Mouse (Mus musculus): ENCODE measurements around the gene Msx3. TPM values are rescaled to one million over a fixed set of nuclear protein-coding genes. Genes with fewer than 3 reads are reported as not detected.

Msx3 gene
- polyA plus RNA-seq, 1 experiment from 2014 or later, result not detected

- Histone ChIP-seq H3K4me3 (replicated peaks; ENCODE audit: low read depth, low read length) (no peak overlapping the region), H3K27ac (no peak overlapping the region), H3K9ac (ENCODE audit: low read depth, low read length) (no peak overlapping the region), H3K9me3 (replicated peaks; ENCODE audit: low read length) (no peaks in the 10 kb centered on the region), H3K4me1 (replicated peaks; ENCODE audit: insufficient read depth, low read length) (no peaks in the 10 kb centered on the region), H3K36me3 (ENCODE audit: insufficient read depth, low read length) (peaks cover 48% of the 10 kb centered on the region), H3K4me2 (ENCODE audit: low read length) (no peak overlapping the region), H3K27me3 (ENCODE audit: insufficient read depth, low read length) (no peaks in the 10 kb centered on the region)
- 68% methylated on average over 12 of the region's 12 CpGs for WGBS
- ATAC-seq (replicated peaks; ENCODE audit: low FRiP score, low read depth) (no peak), DNase-seq (ENCODE audit: low spot score) (no peak)
- TF ChIP-seq CTCF (IDR thresholded peaks at IDR 0.05; ENCODE audit: low read depth), result no peak
Observed at GRCm38 (mm10) chr7:140001086-140001740, 47.7 kb downstream of the Msx3 start.

GRCm38 (mm10) chr7:139998691-139999350 lies 50.1 kb downstream of the Msx3 start:
- 95% methylated on average over 13 of the region's 13 CpGs for WGBS

More at GRCm38 (mm10) chr7:139998691-139999350, 50.1 kb downstream of the Msx3 start:
- ATAC-seq (replicated peaks; ENCODE audit: low FRiP score, low read depth) (no peak), DNase-seq (ENCODE audit: low spot score) (no peak)
- Histone ChIP-seq H3K27me3 (ENCODE audit: insufficient read depth, low read length) (no peaks in the 10 kb centered on the region), H3K9ac (ENCODE audit: low read depth, low read length) (no peak overlapping the region), H3K4me1 (replicated peaks; ENCODE audit: insufficient read depth, low read length) (no peaks in the 10 kb centered on the region), H3K9me3 (replicated peaks; ENCODE audit: low read length) (no peaks in the 10 kb centered on the region), H3K36me3 (ENCODE audit: insufficient read depth, low read length) (peaks cover 34% of the 10 kb centered on the region), H3K27ac (no peak overlapping the region), H3K4me2 (ENCODE audit: low read length) (no peak overlapping the region), H3K4me3 (replicated peaks; ENCODE audit: low read depth, low read length) (no peak overlapping the region)
- TF ChIP-seq CTCF (IDR thresholded peaks at IDR 0.05; ENCODE audit: low read depth), result no peak

Other genes starting within 250 kb of the Msx3 start
- 0.50 and 1.3 TPM in 2 replicates for gene Adgra1, start 214.9 kb downstream of the Msx3 start, polyA plus RNA-seq (2015; fragmentation: Nextera tagmentation; extraction: Ambion mirVana)
- 0.09 and 0.18 TPM in 2 replicates for gene Kndc1, start 154.4 kb downstream of the Msx3 start, polyA plus RNA-seq (2015; fragmentation: Nextera tagmentation; extraction: Ambion mirVana)
- not detected in 2 replicates for gene Utf1, start 105.3 kb downstream of the Msx3 start, polyA plus RNA-seq (2015; fragmentation: Nextera tagmentation; extraction: Ambion mirVana)
- gene 6430531B16Rik, start 70.3 kb downstream of the Msx3 start, polyA plus RNA-seq (2015; fragmentation: Nextera tagmentation; extraction: Ambion mirVana), result 0.28 and 0.36 TPM in 2 replicates
- 0.41 and 0.46 TPM in 2 replicates for gene Adam8, start 56.5 kb downstream of the Msx3 start, polyA plus RNA-seq (2015; fragmentation: Nextera tagmentation; extraction: Ambion mirVana)
- gene Zfp511, start 12.7 kb downstream of the Msx3 start, polyA plus RNA-seq (2015; fragmentation: Nextera tagmentation; extraction: Ambion mirVana), result 35.0 TPM in 2 replicates
- gene Tubgcp2, start 12.4 kb downstream of the Msx3 start, polyA plus RNA-seq (2015; fragmentation: Nextera tagmentation; extraction: Ambion mirVana), result 34.4 and 39.5 TPM in 2 replicates
- 0.89 and 1.1 TPM in 2 replicates for gene Caly, start 33.5 kb upstream of the Msx3 start, polyA plus RNA-seq (2015; fragmentation: Nextera tagmentation; extraction: Ambion mirVana)
- 3.9 and 6.2 TPM in 2 replicates for gene Prap1, start 44.3 kb upstream of the Msx3 start, polyA plus RNA-seq (2015; fragmentation: Nextera tagmentation; extraction: Ambion mirVana)
- 86.8 and 88.4 TPM in 2 replicates for gene Fuom, start 53.4 kb upstream of the Msx3 start, polyA plus RNA-seq (2015; fragmentation: Nextera tagmentation; extraction: Ambion mirVana)
- 21.0 and 22.9 TPM in 2 replicates for gene Paox, start 66.7 kb upstream of the Msx3 start, polyA plus RNA-seq (2015; fragmentation: Nextera tagmentation; extraction: Ambion mirVana)
- gene Echs1, start 67.4 kb upstream of the Msx3 start, polyA plus RNA-seq (2015; fragmentation: Nextera tagmentation; extraction: Ambion mirVana), result 236 and 241 TPM in 2 replicates
- gene Mtg1, start 88.5 kb upstream of the Msx3 start, polyA plus RNA-seq (2015; fragmentation: Nextera tagmentation; extraction: Ambion mirVana), result 29.9 and 30.4 TPM in 2 replicates
- gene Sprn, start 105.8 kb upstream of the Msx3 start, polyA plus RNA-seq (2015; fragmentation: Nextera tagmentation; extraction: Ambion mirVana), result 0.13 and 0.16 TPM in 2 replicates
- gene Olfr522, start 115.7 kb upstream of the Msx3 start, polyA plus RNA-seq (2015; fragmentation: Nextera tagmentation; extraction: Ambion mirVana), result not detected in 2 replicates
- gene Olfr523, start 124.1 kb upstream of the Msx3 start, polyA plus RNA-seq (2015; fragmentation: Nextera tagmentation; extraction: Ambion mirVana), result not detected in 2 replicates
- gene Olfr524, start 156.9 kb upstream of the Msx3 start, polyA plus RNA-seq (2015; fragmentation: Nextera tagmentation; extraction: Ambion mirVana), result not detected in 2 replicates
- 0.05 TPM in 2 replicates for gene Cd163l1, start 169.2 kb upstream of the Msx3 start, polyA plus RNA-seq (2015; fragmentation: Nextera tagmentation; extraction: Ambion mirVana)
- not detected in 2 replicates for gene 5830411N06Rik, start 198.2 kb upstream of the Msx3 start, polyA plus RNA-seq (2015; fragmentation: Nextera tagmentation; extraction: Ambion mirVana)

All from kidney, postnatal 0 days (tissue).